Mouse (Mus musculus) lung, adult 2 months (tissue): Measurements from ENCODE around the gene Cyb561. TPM values are rescaled to one million over a fixed set of nuclear protein-coding genes. Genes with fewer than 3 reads are reported as not detected.

Experiments used
- DNase-seq: peaks from one replicate; pipeline ENCODE4 v3.0.0; 2022
- H3K4me1 ChIP-seq: fragments of 200-500 bp; 2 replicates; pipeline ENCODE4 v1.6.1; 2011; ENCODE audit warnings: low read length; ENCODE audit not compliant: control insufficient read depth, insufficient read depth
- H3K4me3 ChIP-seq: fragments of 200-500 bp; replicated peaks from 2 replicates; pipeline ENCODE3; 2011; ENCODE audit warnings: low read depth, mild to moderate bottlenecking, control low read depth, low read length; ENCODE audit errors: extremely low read depth
- CTCF ChIP-seq: fragments of 200-500 bp; IDR thresholded peaks from 2 replicates; pipeline ENCODE4 v1.5.1; 2011; ENCODE audit warnings: mild to moderate bottlenecking, low read length, control low read depth; ENCODE audit not compliant: insufficient read depth
- POLR2A ChIP-seq: fragments of 200-500 bp; IDR thresholded peaks from 2 replicates; pipeline ENCODE4 v1.6.1; 2011; ENCODE audit warnings: low read depth, mild to moderate bottlenecking, control low read depth, low read length, borderline replicate concordance; ENCODE audit errors: extremely low read depth
- WGBS: fragments of 180-500 bp; shearing (Covaris S2); methylation state at CpG from one replicate; pipeline ENCODE4 v1.1.7; 2018; 5-methylcytosine and 5-hydroxymethylcytosine counted together
- polyA plus RNA-seq: library from polyadenylated mRNA; depleted of rRNA; stranded (reverse); fragments of >200 nt; gene quantifications from 2 replicates; pipeline ENCODE4 v1.2.3, GENCODE M21; 2012

Cyb561 gene
- polyA plus RNA-seq, 1 experiment = 102 TPM

GRCm38 (mm10) chr11:105955815-105956430 lies 2.8 kb upstream of the Cyb561 start:
- 87% methylated on average over 28 of the region's 28 CpGs for WGBS
- DNase-seq = no peak
- H3K4me3 ChIP-seq = no peak overlapping the region
- peaks cover 19% of the 10 kb centered on the region for H3K4me1 ChIP-seq
- TF ChIP-seq CTCF (no peak), POLR2A (no peak)

GRCm38 (mm10) chr11:105953402-105953801 lies 266 bp upstream of the Cyb561 start:
- DNase-seq = no peak
- Histone ChIP-seq H3K4me1 (peaks cover 13% of the 10 kb centered on the region), H3K4me3 (no peak overlapping the region)
- WGBS = 32% methylated on average over 6 of the region's 6 CpGs
- TF ChIP-seq CTCF (no peak), POLR2A (no peak)

GRCm38 (mm10) chr11:105952111-105952510 lies 1.0 kb downstream of the Cyb561 start:
- WGBS = 92% methylated on average over 9 of the region's 9 CpGs
- TF ChIP-seq POLR2A = no peak
- no peak for TF ChIP-seq CTCF
- H3K4me3 ChIP-seq = no peak overlapping the region
- peaks cover 15% of the 10 kb centered on the region for H3K4me1 ChIP-seq
- DNase-seq = no peak

- no peak overlapping the region for H3K4me3 ChIP-seq
- DNase-seq = no peak
- no peak for TF ChIP-seq POLR2A
- TF ChIP-seq CTCF = no peak
- 74% methylated on average over 3 of the region's 3 CpGs for WGBS
- peaks cover 20% of the 10 kb centered on the region for H3K4me1 ChIP-seq
Measured at GRCm38 (mm10) chr11:105951601-105952044, 1.5 kb downstream of the Cyb561 start.

- H3K4me1 ChIP-seq = peaks cover 27% of the 10 kb centered on the region
- TF ChIP-seq POLR2A = no peak
- TF ChIP-seq CTCF = no peak
- 57% methylated on average over 4 of the region's 4 CpGs for WGBS
Measured at GRCm38 (mm10) chr11:105950519-105950918, 2.6 kb downstream of the Cyb561 start.

GRCm38 (mm10) chr11:105948255-105948654 lies 4.9 kb downstream of the Cyb561 start:
- TF ChIP-seq CTCF = no peak
- TF ChIP-seq POLR2A = no peak
- DNase-seq = no peak
- peaks cover 23% of the 10 kb centered on the region for H3K4me1 ChIP-seq
- no peak overlapping the region for H3K4me3 ChIP-seq
- WGBS = 39% methylated on average over 2 of the region's 2 CpGs

More at GRCm38 (mm10) chr11:105950519-105950918, 2.6 kb downstream of the Cyb561 start:
- no peak overlapping the region for H3K4me3 ChIP-seq
- no peak for DNase-seq

- peaks cover 22% of the 10 kb centered on the region for H3K4me1 ChIP-seq
- 27% methylated on average over 11 of the region's 11 CpGs for WGBS
- DNase-seq = no peak
- H3K4me3 ChIP-seq = no peak overlapping the region
- TF ChIP-seq POLR2A = no peak
- TF ChIP-seq CTCF = no peak
Measured at GRCm38 (mm10) chr11:105946694-105947154, 6.4 kb downstream of the Cyb561 start.

- TF ChIP-seq POLR2A (peak; percentile 57; the same call in 1 of the 2 replicates), CTCF (no peak)
- peak; percentile 65 for DNase-seq
- WGBS = 38% methylated on average over 16 of the region's 16 CpGs
Measured at GRCm38 (mm10) chr11:105944770-105945672, 8.1 kb downstream of the Cyb561 start.

GRCm38 (mm10) chr11:105944126-105944621 lies 9.0 kb downstream of the Cyb561 start:
- WGBS = under 1% methylated on average over 59 of the region's 59 CpGs
- peak; percentile 87 for DNase-seq
- TF ChIP-seq CTCF (peak; percentile 30; the same call in 1 of the 2 replicates), POLR2A (peak; percentile 11; the same call in 1 of the 2 replicates)

More at GRCm38 (mm10) chr11:105944770-105945672, 8.1 kb downstream of the Cyb561 start:
- Histone ChIP-seq H3K4me3 (peak overlapping the region; percentile 73), H3K4me1 (peaks cover 22% of the 10 kb centered on the region)

More at GRCm38 (mm10) chr11:105944126-105944621, 9.0 kb downstream of the Cyb561 start:
- peaks cover 22% of the 10 kb centered on the region for H3K4me1 ChIP-seq
- H3K4me3 ChIP-seq = peak overlapping the region; percentile 73
